Mouse (Mus musculus) urinary bladder, postnatal 25 days (tissue): ENCODE data around the gene Trim80.

Source experiments
- DNase-seq: peaks from one replicate; pipeline ENCODE4 v3.0.0; 2022; ENCODE audit warnings: low spot score

The Trim80 gene

DNA sequence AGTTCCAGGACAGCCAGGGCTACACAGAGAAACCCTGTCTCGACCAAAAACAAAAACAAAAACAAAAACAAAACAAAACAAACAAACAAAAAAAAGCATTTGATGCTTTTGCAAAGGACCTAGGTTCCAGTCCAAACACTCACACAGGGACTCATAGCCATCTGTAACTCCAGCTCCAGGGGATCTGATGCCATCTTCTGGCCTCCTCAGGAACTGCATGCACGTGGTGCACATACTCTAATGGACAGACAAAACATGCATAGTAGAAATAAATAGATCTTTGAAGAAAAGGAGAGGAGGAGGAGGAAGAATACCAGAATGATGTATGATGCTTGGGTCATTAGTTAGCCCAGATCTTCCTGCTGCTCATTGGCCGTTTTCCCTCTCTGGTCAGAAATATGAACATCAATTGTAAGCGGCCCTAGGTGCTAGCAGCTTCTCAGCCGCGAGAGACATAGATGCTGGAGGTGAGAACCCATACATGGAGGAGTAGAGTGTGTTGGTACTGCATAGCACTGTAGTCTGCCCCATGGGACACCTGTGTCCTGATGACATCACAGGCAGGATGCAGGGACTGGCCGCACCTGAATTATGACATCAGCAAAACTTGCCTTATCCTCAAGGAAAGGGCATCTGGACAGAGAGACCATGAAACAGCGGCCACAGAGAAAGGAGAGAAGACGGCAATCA lies at the start of gene Trim80:
Trim80 (plus strand) TSS at position 640 of the 690 bp plus-strand sequence.
- DNase-seq, result no peak

GRCm38 (mm10) chr11:115391358-115391757 lies 49.0 kb upstream of the Trim80 start:
- no peak for DNase-seq

- DNase-seq, result no peak
These were observed 46.5 kb upstream of the Trim80 start for GRCm38 (mm10) chr11:115393721-115394325.

- DNase-seq, result no peak
These were observed 42.3 kb upstream of the Trim80 start for GRCm38 (mm10) chr11:115398085-115398484.

GRCm38 (mm10) chr11:115400126-115400525 lies 40.2 kb upstream of the Trim80 start:
- no peak for DNase-seq

- no peak for DNase-seq
These were observed 39.5 kb upstream of the Trim80 start for GRCm38 (mm10) chr11:115400630-115401391.

DNA sequence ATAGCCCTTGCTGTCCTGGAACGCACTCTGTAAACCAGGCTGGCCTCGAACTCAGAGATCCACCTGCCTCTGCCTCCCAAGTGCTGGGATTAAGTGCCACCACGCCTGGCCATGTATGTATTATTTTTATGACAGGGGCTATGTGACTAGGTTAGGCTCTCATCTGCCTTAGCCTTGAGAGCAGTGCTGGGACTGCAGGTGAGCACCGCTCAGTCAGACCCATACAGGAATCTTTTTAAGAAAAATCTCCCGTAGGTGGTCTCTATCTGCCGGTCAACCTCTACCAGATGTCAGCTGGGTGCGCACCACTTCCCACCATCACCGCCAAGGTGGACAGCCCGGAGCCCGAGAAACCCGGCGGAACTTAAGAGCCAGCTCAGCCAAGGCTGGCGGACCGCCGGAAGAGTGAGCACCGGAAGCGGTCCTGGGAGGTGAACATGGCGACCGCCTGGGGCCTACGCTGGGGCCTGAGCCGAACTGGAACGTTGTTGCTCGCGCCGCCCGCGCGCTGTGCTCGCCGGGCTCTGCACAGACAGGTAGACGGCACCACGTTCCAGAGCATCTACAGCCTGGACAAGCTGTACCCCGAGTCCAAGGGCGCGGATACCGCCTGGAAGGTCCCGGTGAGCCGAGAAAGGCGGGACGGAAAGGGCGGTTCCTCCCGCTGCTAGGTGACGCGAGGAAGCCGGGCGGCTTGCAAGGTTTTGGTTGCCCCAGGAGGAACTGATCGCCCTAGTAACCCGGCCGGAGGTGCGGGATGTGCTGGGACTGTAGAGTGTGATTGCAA lies 36.8 kb upstream of the Trim80 start, which contains the start of gene Mrpl58:
Mrpl58 (plus strand) TSS at position 415 of the 787 bp plus-strand sequence.
- peak; percentile 84 for DNase-seq

DNA sequence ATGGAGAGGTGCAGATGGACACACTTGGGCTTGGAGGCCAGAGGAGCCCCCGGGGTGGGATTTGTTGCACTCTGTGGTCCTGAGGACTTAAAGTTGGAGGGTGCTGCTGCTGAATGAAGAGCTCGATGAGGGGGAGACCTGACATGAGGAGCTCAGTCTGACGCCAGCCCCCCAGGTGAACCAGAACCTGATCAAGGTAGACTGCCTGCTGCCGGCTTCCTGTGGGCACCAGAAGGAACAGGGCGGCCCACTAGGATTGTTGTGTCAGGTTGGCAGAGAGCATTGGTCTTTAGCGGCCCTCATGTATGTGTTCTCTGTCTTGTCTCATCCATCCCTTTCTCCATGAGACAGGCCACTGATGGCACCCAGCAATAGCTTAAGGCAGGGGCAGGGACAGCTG lies 34.6 kb upstream of the Trim80 start:
- no peak for DNase-seq

DNA sequence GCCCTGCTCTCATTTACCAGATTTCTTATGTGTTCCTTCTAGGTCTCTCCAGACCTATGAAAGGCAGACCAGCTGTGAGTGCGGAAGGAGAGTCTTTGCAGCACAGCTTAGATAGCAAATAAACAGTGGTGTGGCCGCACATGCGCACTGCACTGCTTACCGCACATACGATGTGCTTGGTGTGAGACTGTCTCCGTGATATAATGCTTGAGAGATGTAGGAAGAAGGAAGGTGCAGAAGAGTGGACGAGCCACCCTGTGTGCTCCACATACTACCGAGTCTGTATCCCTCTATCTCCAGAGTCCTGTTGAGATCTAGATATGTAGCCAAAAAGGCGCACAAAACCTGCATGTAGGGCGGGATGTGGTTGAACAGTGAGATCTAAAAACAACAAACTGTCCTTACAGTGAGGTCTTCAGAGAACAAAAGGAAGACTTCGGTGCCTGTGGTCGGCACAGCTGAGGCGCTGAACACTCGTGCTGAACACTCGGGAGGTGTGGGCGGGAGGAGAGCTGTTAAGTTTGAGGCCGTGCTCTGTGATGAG lies 33.4 kb upstream of the Trim80 start:
- no peak for DNase-seq

- no peak for DNase-seq
These were observed 32.0 kb upstream of the Trim80 start for GRCm38 (mm10) chr11:115408266-115408920.

- no peak for DNase-seq
These were observed 30.8 kb upstream of the Trim80 start for GRCm38 (mm10) chr11:115409556-115409955.

- DNase-seq, result peak; percentile 89
These were observed 20.7 kb upstream of the Trim80 start, which contains the start of the genes Atp5h and Kctd2 for GRCm38 (mm10) chr11:115419531-115420237. TSS of gene Atp5h (minus strand) at chr11:115419962. TSS of gene Kctd2 (plus strand) at chr11:115420128.

DNA sequence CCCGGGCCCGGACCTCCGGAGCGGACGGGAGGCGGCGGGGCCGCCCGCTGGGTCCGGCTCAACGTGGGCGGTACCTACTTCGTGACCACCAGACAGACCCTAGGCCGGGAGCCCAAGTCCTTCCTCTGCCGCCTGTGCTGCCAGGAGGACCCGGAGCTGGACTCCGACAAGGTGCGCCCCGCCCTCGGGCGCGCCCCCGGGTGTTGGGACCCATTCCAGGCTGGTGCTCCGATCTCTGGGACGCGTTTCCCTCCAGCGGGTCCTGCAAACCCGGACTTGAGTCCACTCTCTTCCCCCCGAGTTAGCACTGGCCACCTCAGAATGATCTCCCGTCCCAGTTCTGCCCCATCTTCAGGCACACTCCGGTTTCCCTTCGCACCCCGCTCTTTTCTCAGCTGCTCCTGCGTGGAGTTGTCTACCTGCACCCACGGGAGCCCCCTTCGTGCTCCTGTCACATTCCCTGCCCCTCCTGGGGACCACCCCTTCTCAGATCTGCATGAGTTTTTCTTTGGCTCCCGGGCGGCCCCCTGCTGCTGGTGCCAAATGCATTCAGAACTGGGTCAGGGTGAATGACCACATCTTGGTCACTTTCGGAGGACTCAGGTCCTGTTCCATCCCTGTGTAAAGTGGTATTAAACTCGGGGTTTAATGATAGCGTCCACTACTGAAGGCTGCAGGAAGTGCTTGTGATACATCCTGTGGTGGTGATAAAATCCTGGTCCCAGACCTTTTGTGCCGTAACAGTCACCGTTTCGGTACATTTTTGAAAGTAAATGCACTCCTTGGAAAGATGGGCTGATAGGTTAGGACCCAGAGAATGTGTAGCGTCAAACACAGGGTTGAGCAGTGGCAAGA lies 19.8 kb upstream of the Trim80 start:
- peak; percentile 65 for DNase-seq

DNA sequence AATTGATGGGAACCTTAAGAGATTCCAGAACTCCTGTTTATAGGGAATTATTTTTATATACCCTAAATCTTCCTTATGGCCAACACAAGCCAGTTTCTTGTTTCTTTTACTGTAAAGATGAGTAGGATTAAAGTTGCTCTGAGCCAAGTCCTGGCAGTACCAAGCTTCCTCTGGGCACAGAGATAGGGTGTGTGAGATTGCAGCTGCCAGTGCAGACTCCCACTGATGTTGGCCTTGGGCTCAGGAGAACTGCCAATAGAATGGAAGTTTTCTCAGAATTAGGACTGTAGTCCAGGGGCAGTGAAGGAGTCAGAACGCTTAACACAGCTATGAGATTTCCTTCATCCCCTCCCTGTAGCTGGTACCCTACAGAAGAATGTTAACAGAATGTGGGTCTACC lies 19.0 kb upstream of the Trim80 start:
- DNase-seq, result no peak

- DNase-seq, result no peak
These were observed 18.4 kb upstream of the Trim80 start for GRCm38 (mm10) chr11:115421972-115422371.

DNA sequence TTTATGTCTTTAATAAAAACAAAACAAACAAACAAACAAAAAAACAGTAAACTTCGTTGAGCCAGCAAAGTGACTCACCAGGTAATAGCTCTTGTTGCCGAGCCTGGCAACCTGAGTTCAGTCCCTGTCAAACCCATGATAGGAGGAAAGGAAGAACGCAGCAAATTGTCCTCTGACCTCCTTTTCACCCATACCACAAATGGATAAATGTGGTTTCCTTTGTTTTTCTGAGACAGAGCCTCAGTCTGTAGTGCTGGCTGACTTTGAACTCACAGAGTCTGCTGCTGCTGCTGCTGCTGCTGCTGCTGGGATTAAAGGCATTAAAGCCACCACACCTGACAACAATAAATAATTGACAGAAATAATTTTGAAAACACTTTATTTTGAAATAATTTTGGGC lies 17.3 kb upstream of the Trim80 start:
- no peak for DNase-seq

DNA sequence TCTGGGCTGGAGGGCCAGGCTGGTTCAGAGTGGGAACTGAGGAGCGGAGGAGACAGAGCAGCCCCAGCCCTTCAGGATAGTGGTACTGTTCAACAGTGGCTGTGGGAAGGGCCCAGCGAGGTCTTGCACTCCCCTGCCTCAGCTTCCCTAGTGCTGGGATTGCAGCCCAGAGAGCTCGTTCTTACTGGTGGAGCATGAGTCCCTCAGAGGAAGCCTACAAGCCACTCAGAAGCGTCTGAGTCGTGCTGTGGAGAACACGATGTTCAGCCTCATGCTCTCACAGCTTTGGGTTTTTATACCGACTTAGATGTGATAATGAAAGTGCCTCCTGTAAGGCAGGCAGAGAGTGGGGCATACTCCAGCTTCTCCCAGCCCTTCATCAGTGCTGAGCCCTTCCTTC lies 15.7 kb upstream of the Trim80 start:
- no peak for DNase-seq

DNA sequence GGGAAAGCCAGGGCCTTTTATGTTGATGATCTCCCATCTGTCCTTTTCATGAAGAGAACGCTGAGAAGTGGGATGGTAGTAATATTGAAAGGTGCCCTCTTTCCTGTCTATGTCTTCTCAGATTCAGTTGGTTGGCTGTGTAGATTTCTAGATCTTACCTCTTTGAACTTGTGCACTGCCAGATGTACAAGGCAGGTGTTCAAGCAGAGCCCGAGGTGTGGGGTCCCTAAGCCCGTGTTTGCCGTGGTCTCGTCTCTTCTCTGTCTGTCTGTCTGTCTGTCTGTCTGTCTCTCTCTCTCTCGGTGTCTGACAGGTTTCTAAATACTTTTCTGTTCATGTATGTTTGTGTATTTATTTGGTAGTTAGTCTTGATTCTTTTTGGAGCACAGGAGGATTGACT lies 14.7 kb upstream of the Trim80 start:
- no peak for DNase-seq

GRCm38 (mm10) chr11:115427482-115428331 lies 12.6 kb upstream of the Trim80 start:
- DNase-seq, result peak; percentile 41
